Mouse (Mus musculus): ENCODE measurements around the gene Hdac10.

DNA sequence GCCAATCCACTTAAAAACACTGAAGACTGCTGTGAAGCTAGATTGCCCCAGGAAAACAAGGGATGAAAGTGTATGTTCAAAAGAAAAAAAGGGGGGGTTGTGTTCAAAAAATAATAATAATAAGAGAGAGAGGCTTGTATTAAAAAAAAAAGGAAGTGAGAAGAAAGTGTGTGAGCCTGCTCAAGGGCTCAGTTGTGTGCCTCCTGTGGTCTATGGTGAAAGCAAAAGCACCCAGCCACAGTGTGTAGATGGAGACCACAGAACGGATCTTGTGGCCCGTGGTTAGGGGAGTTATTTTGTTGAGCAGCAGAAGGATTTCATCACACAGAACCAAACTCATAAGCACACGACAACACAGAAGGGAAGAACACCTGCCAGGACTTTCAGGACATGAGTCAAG, 2.8 kb upstream of the Hdac10 start:
- no peak for TF ChIP-seq USF1 (IDR thresholded peaks at IDR 0.05; ENCODE audit: low read depth)
- TF ChIP-seq MYOG (IDR thresholded peaks at IDR 0.05; ENCODE audit: control insufficient read depth in 1 of 3, insufficient read depth in 1 of 3, insufficient read length in 2 of 3, low read depth in 2 of 3) = no peak
- no peak for TF ChIP-seq MAX (IDR thresholded peaks at IDR 0.05; ENCODE audit: low read depth)
